Mouse (Mus musculus) subcutaneous adipose tissue, adult 2 months (tissue): ENCODE measurements around the gene Usp16. TPM values are rescaled to one million over a fixed set of nuclear protein-coding genes. Genes with fewer than 3 reads are reported as not detected.

Source experiments
- polyA plus RNA-seq: library from polyadenylated mRNA; depleted of rRNA; stranded (reverse); fragments of >200 nt; gene quantifications from 2 replicates; pipeline ENCODE4 v1.2.3, GENCODE M21; 2012; ENCODE audit warnings: low replicate concordance; rRNA removed

Usp16 gene
- 23.4 and 30.0 TPM in 2 replicates for polyA plus RNA-seq

DNA sequence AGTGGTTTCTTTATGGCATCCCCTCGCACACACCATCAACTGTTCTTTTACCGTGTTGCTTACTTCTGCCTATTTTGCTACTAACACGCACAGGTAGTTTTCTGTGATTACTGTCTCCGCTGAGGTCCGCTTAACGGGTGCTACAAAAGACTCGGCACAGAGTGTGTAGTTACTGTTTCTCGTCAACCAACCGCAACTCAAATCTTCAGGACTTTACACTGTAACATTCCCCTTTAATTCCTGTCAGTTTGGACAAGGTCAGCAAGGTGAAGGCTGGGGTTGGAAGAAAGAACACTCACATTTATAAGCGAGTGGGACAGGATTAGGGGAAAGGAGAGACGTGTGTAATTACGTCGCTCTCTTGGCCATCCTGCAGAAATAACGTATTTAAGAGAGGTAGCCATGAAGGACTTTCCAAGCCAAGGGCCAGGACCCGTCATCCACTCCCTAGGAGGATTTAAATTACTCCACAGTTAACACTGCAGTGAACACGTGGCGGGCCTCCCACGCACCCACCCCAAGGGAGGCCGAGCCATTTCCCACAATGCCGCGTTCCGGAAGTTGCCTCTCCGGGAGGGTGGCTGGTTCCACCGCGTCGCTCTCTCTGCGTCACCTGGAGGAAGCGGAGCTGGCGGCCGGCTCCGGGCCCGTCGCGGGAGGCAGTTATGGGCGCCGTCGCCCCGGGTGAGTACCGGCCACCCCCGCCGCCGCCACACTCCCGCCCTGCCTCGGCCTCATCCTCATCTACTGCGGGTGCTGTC lies at the start of gene Usp16:
TSS of gene Usp16 (plus strand) at position 285 of the 761 bp plus-strand sequence.

GRCm38 (mm10) chr16:87432033-87432814 lies 22.3 kb upstream of the Usp16 start, which contains the start of gene Ltn1:
Gene Ltn1, minus strand, starts transcription at chr16:87432612.

GRCm38 (mm10) chr16:87440184-87440686 lies 14.3 kb upstream of the Usp16 start, which contains the start of gene Rwdd2b:
Gene Rwdd2b, minus strand, starts transcription at chr16:87440573.

DNA sequence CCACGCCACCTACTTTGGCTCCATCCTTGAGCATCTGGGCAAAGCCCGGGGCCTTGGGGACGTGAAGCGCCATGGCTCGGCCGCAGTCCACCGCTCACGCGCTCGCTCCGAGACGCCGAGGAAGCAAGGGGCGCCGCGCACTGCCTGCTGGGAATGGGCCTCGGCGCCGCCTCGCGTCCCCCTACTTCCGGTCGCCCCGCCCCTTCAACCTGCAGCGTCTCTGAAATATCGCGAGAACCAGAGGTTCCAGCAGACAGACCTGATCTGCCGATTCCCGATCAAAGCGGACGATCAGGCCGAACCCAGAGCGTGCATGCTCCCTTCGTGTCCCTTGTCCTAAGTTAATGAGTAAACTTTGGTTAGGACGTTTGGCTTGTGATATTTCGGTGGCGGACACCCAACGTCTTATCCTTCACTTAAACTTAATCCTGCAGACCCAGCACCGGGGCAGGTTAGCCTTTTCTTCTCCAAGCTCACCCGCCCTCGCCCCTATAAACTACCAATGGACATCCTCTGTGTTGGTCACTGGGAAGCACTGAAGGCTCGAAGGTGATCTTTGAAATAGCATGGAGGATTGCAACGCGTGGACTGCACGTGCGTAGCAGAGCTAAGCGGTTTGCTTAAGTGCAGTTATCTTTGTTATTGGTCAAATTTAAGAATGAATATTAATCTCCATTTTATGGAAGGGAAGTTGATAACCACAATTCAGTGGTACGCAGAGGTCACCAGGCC lies 41.4 kb downstream of the Usp16 start, which contains the start of gene Cct8:
TSS of gene Cct8 (minus strand) at position 158 of the 732 bp plus-strand sequence.

Other genes starting within 250 kb of the Usp16 start
- gene N6amt1, start 100.5 kb upstream of the Usp16 start, polyA plus RNA-seq = 10.2 and 13.2 TPM in 2 replicates
- gene Ltn1, start 22.1 kb upstream of the Usp16 start, polyA plus RNA-seq = 8.2 and 10.6 TPM in 2 replicates
- 3.0 and 4.7 TPM in 2 replicates for gene Rwdd2b, start 14.1 kb upstream of the Usp16 start, polyA plus RNA-seq
- gene Cct8, start 41.2 kb downstream of the Usp16 start, polyA plus RNA-seq = 30.7 and 43.1 TPM in 2 replicates
- 3.8 and 4.7 TPM in 2 replicates for gene Map3k7cl, start 98.6 kb downstream of the Usp16 start, polyA plus RNA-seq
- gene Bach1, start 244.2 kb downstream of the Usp16 start, polyA plus RNA-seq = 7.7 and 12.6 TPM in 2 replicates